Mouse (Mus musculus) erythroblast, embryonic 14.5 days (primary cell): ENCODE data around the gene Anks1b.

ENCODE experiments used
- GATA1 ChIP-seq: IDR thresholded peaks from 2 replicates; pipeline ENCODE4 v1.6.1; 2012; ENCODE audit warnings: low read length, inconsistent platforms, mixed read lengths
- TAL1 ChIP-seq: IDR thresholded peaks from 3 replicates; pipeline ENCODE4 v1.6.1; 2012; ENCODE audit warnings: low read length, inconsistent platforms, mixed read lengths

- TF ChIP-seq GATA1 (no peak), TAL1 (no peak)
Observed at GRCm38 (mm10) chr10:90467546-90467945, 594.2 kb downstream of the Anks1b start.
